Mouse (Mus musculus): ENCODE results near the gene Cpeb2. TPM values are rescaled to one million over a fixed set of nuclear protein-coding genes. Genes with fewer than 3 reads are reported as not detected.

Cpeb2 gene
- polyA plus RNA-seq, 1 experiment from 2014 or later = 3.8 TPM

DNA sequence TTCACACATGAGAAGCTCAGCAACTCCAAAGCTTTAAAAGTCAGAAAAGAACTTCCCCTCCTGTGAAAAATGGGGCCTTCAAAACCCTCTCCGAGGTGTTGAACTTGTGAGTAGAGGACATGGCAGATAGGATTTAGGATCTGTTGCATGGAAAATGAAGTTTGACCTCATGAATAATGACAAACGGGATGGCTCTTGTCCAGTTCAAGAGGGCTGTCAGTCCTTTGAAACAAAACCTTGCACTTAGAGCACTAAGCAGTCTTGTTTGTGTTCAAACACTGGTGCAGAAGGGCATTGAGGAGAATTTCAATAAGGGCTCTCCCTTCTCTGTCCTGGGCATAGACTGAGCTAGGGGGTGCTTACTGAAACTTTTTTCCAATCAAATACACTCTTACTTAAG, 1.9 kb upstream of the Cpeb2 start:
- Histone ChIP-seq H3K27ac (no peak overlapping the region), H3K27me3 (ENCODE audit: insufficient read depth, poor library complexity, severe bottlenecking) (no peaks in the 10 kb centered on the region), H3K4me3 (no peak overlapping the region), H3K36me3 (no peaks in the 10 kb centered on the region), H3K9me3 (no peaks in the 10 kb centered on the region), H3K4me1 (0 out of 2 replicates have a peak, but pooled peaks cover 4% of the 10 kb centered on the region)
- DNase-seq (ENCODE audit: low spot score) = no peak
- WGBS = 54% methylated on average over 2 of the region's 2 CpGs

DNA sequence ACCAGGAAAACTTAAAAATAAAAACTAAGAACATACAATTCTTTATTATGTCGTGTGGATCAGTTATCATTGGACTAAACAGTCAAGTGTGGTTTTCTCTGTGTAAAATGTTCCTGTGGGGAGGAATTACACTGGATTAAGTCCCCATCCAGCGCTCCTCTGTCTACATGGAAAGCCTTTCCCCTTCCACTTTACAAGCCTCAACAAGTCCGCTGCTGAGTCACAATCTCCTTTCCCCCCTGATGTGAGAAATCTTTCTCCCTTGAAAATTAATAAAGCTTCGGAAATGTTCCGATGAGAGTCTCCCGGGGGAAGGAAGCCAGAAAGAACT, 856 bp upstream of the Cpeb2 start:
- Histone ChIP-seq H3K4me1 (0 out of 2 replicates have a peak, but pooled peaks cover 4% of the 10 kb centered on the region), H3K9me3 (no peaks in the 10 kb centered on the region), H3K4me3 (peak overlapping the region; percentile 89), H3K27ac (peak overlapping the region; percentile 97), H3K27me3 (ENCODE audit: insufficient read depth, poor library complexity, severe bottlenecking) (no peaks in the 10 kb centered on the region), H3K36me3 (no peaks in the 10 kb centered on the region)
- WGBS = 3% methylated on average over 6 of the region's 6 CpGs
- no peak for DNase-seq (ENCODE audit: low spot score)

DNA sequence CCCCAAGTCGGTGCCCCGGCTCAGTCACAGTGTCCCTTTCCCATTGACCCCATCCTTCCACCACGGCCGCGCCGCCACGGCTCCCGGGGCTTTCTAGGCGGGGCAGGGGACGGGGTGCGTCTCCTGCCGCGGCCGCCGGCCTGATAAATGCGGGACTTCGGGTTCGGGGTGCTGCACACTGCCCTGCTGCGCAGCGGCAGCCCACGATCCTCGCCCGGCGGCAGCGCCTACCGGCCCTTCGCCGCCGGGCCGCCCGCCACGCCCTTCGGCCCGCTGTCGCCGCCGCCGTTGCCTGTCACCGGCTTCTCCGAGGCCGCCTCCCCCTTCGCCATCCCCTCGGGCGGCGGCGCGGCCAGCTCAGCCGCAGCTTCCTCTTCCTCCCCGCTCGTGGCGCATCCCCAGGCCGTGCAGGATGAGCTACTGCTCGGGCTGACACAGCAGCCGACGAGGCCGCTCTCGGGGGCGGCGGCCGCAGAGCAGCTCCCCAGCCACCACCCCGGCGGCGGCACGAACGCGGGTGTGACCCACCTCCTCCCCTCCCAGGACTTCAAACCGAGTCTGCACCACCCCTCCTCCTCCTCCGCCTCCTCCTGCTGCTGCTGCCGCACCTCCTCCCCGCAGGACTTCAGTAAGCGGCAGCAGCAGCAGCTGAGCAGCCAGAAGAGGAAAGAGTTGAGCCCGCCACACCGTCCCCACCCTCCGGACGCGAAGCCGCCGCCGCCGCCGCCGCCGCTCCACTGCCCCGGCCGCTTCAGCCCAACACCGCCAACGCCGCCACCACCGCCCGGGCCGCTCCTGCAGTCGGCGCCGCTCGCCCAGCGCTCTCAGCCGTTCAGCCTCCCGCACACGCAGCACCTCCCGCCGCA, 579 bp downstream of the Cpeb2 start:
- Histone ChIP-seq H3K4me3 (peak overlapping the region; percentile 89), H3K4me1 (0 out of 2 replicates have a peak, but pooled peaks cover 4% of the 10 kb centered on the region), H3K36me3 (no peaks in the 10 kb centered on the region), H3K27ac (peak overlapping the region; percentile 97), H3K27me3 (ENCODE audit: insufficient read depth, poor library complexity, severe bottlenecking) (no peaks in the 10 kb centered on the region), H3K9me3 (no peaks in the 10 kb centered on the region)
- DNase-seq (ENCODE audit: low spot score) = peak; percentile 93
- WGBS = under 1% methylated on average over 88 of the region's 101 CpGs

DNA sequence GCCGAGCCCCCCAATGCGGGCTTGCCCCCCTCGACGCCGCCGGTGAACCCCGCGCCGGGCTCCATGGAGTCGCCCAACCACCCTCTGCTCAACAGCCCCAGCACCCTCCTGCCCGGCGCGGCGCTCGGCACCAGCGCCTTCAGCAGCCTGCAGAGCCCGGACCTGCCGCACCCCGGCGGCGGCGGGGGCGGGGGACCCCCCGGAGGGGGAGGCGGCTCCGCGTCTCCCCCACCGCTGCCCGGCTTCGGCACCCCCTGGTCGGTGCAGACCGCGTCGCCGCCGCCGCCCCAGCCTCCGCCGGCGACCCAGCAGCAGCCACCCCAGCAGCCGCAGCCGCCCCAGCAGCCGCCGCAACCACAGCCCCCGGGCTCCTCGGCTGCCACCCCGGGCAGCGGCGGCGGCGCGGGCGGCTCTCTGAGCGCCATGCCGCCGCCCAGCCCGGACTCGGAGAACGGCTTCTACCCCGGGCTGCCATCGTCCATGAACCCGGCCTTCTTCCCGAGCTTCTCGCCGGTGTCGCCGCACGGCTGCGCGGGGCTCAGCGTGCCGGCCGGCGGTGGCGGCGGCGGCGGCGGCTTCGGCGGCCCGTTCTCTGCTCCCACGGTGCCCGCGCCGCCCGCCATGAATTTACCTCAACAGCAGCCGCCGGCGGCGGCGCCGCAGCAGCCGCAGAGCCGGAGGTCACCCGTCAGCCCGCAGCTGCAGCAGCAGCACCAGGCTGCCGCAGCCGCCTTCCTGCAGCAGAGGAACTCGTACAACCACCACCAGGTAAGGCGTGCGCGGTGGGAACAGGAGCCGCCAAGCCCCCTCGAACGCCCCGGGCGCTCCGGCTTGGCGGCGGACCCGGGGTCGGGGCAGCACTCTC, 1.6 kb downstream of the Cpeb2 start:
- 0 out of 2 replicates have a peak, but pooled peaks cover 4% of the 10 kb centered on the region for H3K4me1 ChIP-seq
- no peaks in the 10 kb centered on the region for H3K9me3 ChIP-seq
- H3K27ac ChIP-seq = peak overlapping the region; percentile 97
- no peaks in the 10 kb centered on the region for H3K36me3 ChIP-seq
- no peaks in the 10 kb centered on the region for H3K27me3 ChIP-seq (ENCODE audit: insufficient read depth, poor library complexity, severe bottlenecking)
- peak overlapping the region; percentile 89 for H3K4me3 ChIP-seq
- DNase-seq (ENCODE audit: low spot score) = peak; percentile 78
- WGBS = under 1% methylated on average over 78 of the region's 113 CpGs

DNA sequence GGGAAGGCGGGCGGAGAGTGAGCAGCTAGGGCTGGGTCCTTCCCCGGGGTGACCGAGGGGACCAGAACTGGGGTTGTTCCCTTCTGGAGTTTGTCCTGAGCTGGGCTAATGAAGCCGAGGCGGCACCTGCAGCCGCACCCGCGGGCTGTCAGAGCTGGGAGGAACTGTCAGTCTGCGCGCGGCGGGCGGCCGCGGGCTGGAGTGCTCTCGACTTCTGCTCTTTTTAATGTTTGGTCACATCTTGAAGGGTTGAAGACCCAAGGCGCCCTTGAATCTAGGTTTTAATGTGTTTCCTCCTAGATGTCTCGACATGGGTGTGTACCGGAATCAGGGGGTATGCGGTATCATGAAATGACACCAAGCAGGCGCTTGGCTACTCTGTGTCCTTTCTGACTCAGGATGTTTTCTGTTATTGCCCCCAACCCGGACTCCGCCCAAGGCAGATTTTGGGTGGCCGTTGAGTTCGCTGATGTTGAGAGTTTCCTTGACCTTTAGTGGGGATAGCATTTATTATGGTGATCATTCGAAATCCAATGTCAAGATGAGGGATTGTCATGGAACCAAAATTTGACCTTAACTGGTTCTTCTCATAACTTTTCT, 2.3 kb downstream of the Cpeb2 start:
- peak overlapping the region; percentile 89 for H3K4me3 ChIP-seq
- no peaks in the 10 kb centered on the region for H3K9me3 ChIP-seq
- no peaks in the 10 kb centered on the region for H3K27me3 ChIP-seq (ENCODE audit: insufficient read depth, poor library complexity, severe bottlenecking)
- H3K27ac ChIP-seq = peak overlapping the region; percentile 97
- H3K36me3 ChIP-seq = no peaks in the 10 kb centered on the region
- WGBS = 2% methylated on average over 27 of the region's 27 CpGs
- DNase-seq (ENCODE audit: low spot score) = peak; percentile 77
- H3K4me1 ChIP-seq = 0 out of 2 replicates have a peak, but pooled peaks cover 4% of the 10 kb centered on the region

DNA sequence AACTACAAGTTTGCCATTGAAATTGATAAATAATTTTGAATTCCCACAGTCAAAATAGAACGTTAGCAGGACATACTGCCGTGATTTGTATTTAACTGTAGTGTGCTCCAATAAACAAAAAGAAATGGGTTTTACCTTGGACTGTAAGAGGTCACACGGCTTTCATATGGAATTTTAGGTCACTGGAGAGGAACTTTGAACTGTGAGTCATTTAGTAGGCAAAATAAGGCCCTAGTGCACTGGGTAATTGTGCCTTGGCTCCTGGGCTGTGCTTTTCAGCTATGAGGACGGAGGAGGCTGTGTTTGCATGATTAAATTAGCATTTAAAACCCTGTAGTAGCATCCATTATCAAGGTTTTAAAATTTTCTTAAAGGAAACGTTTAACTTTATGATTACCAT, 3.0 kb downstream of the Cpeb2 start:
- no peaks in the 10 kb centered on the region for H3K9me3 ChIP-seq
- H3K27me3 ChIP-seq (ENCODE audit: insufficient read depth, poor library complexity, severe bottlenecking) = no peaks in the 10 kb centered on the region
- no peaks in the 10 kb centered on the region for H3K36me3 ChIP-seq
- WGBS = 18% methylated on average over 5 of the region's 5 CpGs
- H3K4me3 ChIP-seq = peak overlapping the region; percentile 89
- H3K4me1 ChIP-seq = 0 out of 2 replicates have a peak, but pooled peaks cover 4% of the 10 kb centered on the region
- peak overlapping the region; percentile 97 for H3K27ac ChIP-seq
- no peak for DNase-seq (ENCODE audit: low spot score)

DNA sequence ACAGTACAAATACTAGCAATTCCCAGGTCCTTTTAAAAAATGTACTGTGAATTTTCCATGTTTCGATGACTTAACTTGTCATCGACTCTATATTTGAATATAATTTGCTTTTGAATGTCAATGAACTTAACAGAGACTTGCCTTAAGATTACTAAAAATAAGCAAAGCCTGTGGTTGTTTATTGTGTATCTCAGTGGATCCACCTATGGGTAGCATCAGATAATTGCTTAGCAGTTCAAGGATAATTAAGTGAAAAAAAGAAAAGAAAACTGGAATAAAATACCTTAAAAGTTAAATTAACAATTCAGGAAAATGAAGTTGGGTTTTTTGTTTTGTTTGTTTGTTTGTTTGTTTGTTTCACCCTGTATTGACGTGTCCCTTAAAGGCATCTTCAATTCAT, 3.5 kb downstream of the Cpeb2 start:
- H3K9me3 ChIP-seq = no peaks in the 10 kb centered on the region
- H3K27me3 ChIP-seq (ENCODE audit: insufficient read depth, poor library complexity, severe bottlenecking) = no peaks in the 10 kb centered on the region
- H3K36me3 ChIP-seq = no peaks in the 10 kb centered on the region
- 0 out of 2 replicates have a peak, but pooled peaks cover 4% of the 10 kb centered on the region for H3K4me1 ChIP-seq
- peak overlapping the region; percentile 89 for H3K4me3 ChIP-seq
- 57% methylated on average over 3 of the region's 3 CpGs for WGBS
- no peak for DNase-seq (ENCODE audit: low spot score)
- H3K27ac ChIP-seq = peak overlapping the region; percentile 97; the same call in 1 of the 2 replicates

DNA sequence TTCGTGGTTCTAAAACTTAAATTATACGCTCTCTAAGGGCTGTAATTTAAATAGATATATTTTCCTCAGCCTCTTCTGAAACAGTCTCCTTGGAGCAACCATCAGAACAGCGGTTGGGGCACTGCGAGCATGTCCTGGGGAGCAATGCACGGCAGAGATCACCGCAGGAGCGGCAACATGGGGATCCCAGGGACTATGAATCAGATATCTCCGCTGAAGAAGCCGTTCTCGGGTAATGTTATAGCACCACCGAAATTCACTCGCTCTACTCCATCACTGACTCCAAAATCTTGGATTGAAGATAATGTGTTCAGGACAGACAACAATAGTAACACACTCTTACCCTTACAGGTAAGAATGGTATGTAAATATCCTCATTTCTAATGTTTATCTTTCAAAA, 4.3 kb downstream of the Cpeb2 start:
- Histone ChIP-seq H3K4me1 (0 out of 2 replicates have a peak, but pooled peaks cover under 1% of the 10 kb centered on the region), H3K27ac (peak overlapping the region; percentile 97), H3K36me3 (no peaks in the 10 kb centered on the region), H3K9me3 (no peaks in the 10 kb centered on the region), H3K27me3 (ENCODE audit: insufficient read depth, poor library complexity, severe bottlenecking) (no peaks in the 10 kb centered on the region), H3K4me3 (peak overlapping the region; percentile 89)
- 37% methylated on average over 12 of the region's 12 CpGs for WGBS
- no peak for DNase-seq (ENCODE audit: low spot score)

DNA sequence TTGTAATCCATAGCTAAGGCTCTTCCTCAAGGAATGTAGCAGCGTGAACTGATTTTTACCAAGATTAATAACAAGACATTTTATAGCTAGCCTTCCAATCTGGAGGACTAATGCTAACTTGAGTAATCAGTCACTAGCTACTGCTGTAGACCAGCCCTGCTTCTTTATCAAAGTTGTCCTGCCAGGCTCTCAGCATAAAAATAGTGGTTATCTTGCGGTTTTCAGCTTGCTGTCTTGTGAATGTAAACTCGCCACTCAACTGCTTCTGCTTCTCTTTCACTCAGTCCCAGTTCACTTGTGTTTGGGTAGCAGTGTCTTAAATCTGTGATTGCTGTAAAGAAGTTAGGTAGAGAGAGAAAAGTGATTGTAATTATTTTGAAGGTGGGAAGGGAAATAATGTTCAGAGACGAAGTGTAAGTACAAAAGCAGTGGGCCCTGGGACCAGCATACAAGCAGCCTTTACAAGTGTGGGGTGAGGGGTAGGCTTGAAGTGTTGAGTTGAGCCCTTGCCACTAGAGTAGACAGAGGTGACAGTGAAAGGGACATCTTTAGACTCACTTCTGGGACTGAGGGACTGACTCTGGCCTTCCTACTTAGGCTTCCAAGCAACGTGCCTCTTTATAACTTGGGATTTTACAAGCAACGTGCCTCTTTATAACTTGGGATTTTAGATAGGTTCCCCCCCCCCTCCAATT, 6.3 kb downstream of the Cpeb2 start:
- Histone ChIP-seq H3K36me3 (no peaks in the 10 kb centered on the region), H3K4me1 (no peaks in the 10 kb centered on the region), H3K9me3 (no peaks in the 10 kb centered on the region), H3K27ac (0 out of 2 replicates have a peak overlapping the region, but pooled peaks have one; percentile 60), H3K4me3 (peak overlapping the region; percentile 24; the same call in 1 of the 2 replicates), H3K27me3 (ENCODE audit: insufficient read depth, poor library complexity, severe bottlenecking) (no peaks in the 10 kb centered on the region)
- DNase-seq (ENCODE audit: low spot score) = peak; percentile 80
- 35% methylated on average over 6 of the region's 6 CpGs for WGBS

DNA sequence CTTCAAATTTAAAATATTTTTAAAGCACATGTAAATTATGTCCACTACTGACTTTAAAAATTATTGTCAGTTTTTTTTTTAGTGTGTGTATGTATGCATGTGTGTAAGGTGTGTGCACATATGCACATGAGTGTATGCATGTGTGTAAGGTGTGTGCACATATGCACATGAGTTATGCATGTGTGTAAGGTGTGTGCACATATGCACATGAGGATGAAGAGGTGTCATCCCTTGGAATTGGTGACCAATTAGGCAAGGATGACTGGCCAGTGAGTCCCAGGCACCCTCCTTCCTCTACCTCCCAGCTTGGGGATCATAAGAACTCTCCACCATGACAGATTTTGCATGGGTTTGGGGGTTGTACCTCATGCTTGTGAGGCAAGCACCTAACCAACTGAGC, 7.8 kb downstream of the Cpeb2 start:
- Histone ChIP-seq H3K9me3 (no peaks in the 10 kb centered on the region), H3K36me3 (peaks cover 5% of the 10 kb centered on the region; the same call in 1 of the 2 replicates), H3K4me1 (no peaks in the 10 kb centered on the region)

DNA sequence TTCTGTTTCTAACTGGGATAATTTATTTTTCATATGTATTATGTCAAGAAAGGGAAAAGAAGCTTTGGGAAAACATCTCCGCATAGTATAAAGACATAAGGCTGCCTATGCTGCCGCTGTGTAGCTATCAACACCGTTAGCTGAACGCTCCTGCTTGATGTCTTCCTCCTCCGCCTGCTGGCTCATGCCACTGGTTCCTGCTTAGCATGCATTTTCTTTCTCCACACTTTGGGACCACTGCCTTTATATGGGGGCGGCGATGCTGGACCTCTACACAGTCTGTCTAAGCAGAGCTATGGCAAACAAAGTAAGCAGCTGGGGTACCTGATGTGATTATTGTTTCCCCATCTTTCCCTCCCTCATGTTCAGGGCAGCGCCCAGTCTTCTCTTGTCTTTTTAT, 13.3 kb downstream of the Cpeb2 start:
- Histone ChIP-seq H3K4me1 (peaks cover 13% of the 10 kb centered on the region; the same call in 1 of the 2 replicates), H3K4me3 (no peak overlapping the region), H3K36me3 (peaks cover 5% of the 10 kb centered on the region; the same call in 1 of the 2 replicates), H3K27me3 (ENCODE audit: insufficient read depth, poor library complexity, severe bottlenecking) (no peaks in the 10 kb centered on the region), H3K27ac (no peak overlapping the region), H3K9me3 (no peaks in the 10 kb centered on the region)
- WGBS = 80% methylated on average over 8 of the region's 8 CpGs
- no peak for DNase-seq (ENCODE audit: low spot score)

More for the DNA sequence above, 7.8 kb downstream of the Cpeb2 start:
- DNase-seq (ENCODE audit: low spot score) = no peak
- Histone ChIP-seq H3K27me3 (ENCODE audit: insufficient read depth, poor library complexity, severe bottlenecking) (no peaks in the 10 kb centered on the region), H3K4me3 (no peak overlapping the region), H3K27ac (no peak overlapping the region)

DNA sequence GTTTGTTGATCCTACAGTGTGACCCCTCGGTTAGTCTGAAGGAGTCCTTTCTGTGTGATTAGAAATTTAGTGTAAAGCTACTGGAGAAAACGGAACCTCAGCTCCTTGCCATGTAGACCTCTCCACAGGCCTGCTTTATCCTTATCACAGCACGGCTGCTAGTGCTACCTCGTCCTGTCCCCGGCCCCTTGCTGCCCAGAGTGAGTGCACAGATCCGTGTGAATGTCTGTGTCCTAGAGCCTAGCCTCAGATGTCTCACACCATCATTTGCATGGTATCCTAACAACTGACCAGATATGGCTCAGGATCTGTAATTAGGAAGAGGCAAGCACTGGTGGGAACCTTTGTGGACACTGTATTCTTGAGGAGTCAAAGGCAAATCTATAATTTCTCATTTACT, 14.0 kb downstream of the Cpeb2 start:
- H3K9me3 ChIP-seq = no peaks in the 10 kb centered on the region
- 26% methylated on average over 6 of the region's 6 CpGs for WGBS
- H3K36me3 ChIP-seq = peaks cover 5% of the 10 kb centered on the region; the same call in 1 of the 2 replicates
- DNase-seq (ENCODE audit: low spot score) = no peak
- H3K4me1 ChIP-seq = peaks cover 13% of the 10 kb centered on the region; the same call in 1 of the 2 replicates
- no peak overlapping the region for H3K4me3 ChIP-seq
- no peak overlapping the region for H3K27ac ChIP-seq
- no peaks in the 10 kb centered on the region for H3K27me3 ChIP-seq (ENCODE audit: insufficient read depth, poor library complexity, severe bottlenecking)
